Mouse (Mus musculus) ES-E14 (cell line): Measurements from ENCODE around the gene Ddx28.

Experiments
- HCFC1 ChIP-seq: IDR thresholded peaks from 2 replicates; pipeline ENCODE4 v1.6.1; 2012; ENCODE audit warnings: low read length, inconsistent platforms, borderline replicate concordance; ENCODE audit not compliant: insufficient read depth
- MAFK ChIP-seq: IDR thresholded peaks from 2 replicates; pipeline ENCODE4 v1.6.1; 2014; ENCODE audit warnings: mild to moderate bottlenecking, low read depth, low read length, inconsistent platforms; ENCODE audit not compliant: insufficient read depth
- ZC3H11A ChIP-seq: IDR thresholded peaks from 2 replicates; pipeline ENCODE4 v1.6.1; 2012; ENCODE audit warnings: low read depth, mild to moderate bottlenecking, inconsistent platforms, low read length, borderline replicate concordance
- ZNF384 ChIP-seq: IDR thresholded peaks from 2 replicates; pipeline ENCODE4 v1.6.1; 2012; ENCODE audit warnings: low read depth, low read length, inconsistent platforms

- no peak for TF ChIP-seq MAFK
- no peak for TF ChIP-seq ZNF384
- TF ChIP-seq HCFC1 = no peak
- TF ChIP-seq ZC3H11A = no peak
Observed at GRCm38 (mm10) chr8:106038721-106039120, 27.0 kb upstream of the Ddx28 start.
